Mouse (Mus musculus) kidney, embryonic 15.5 days (tissue): ENCODE data around the gene Pik3r6. TPM values are rescaled to one million over a fixed set of nuclear protein-coding genes. Genes with fewer than 3 reads are reported as not detected.
A peak's percentile ranks its signal among the peaks of the same experiment; 100 is the strongest.

Source experiments
- ATAC-seq: fragments of 200-750 bp; cut with Nextera tagmentation; replicated peaks from 2 replicates; pipeline ENCODE4 v1.8.0; 2017; ENCODE audit warnings: moderate TSS enrichment; ENCODE audit not compliant: low FRiP score
- H3K27ac ChIP-seq: fragments of 300-500 bp; sonication (generic); 2 replicates; pipeline ENCODE4 v1.5.1; 2015; ENCODE audit warnings: mild to moderate bottlenecking, inconsistent platforms
- H3K27me3 ChIP-seq: fragments of 300-500 bp; sonication (generic); 2 replicates; pipeline ENCODE4 v1.6.1; 2015; ENCODE audit warnings: inconsistent platforms
- H3K36me3 ChIP-seq: fragments of 300-500 bp; sonication (generic); 2 replicates; pipeline ENCODE4 v1.6.1; 2015; ENCODE audit warnings: inconsistent platforms
- H3K4me1 ChIP-seq: fragments of 300-500 bp; sonication (generic); 2 replicates; pipeline ENCODE4 v1.6.1; 2015; ENCODE audit warnings: inconsistent platforms
- H3K4me2 ChIP-seq: fragments of 300-500 bp; sonication (generic); 2 replicates; pipeline ENCODE4 v1.6.1; 2015; ENCODE audit warnings: moderate library complexity, mild to moderate bottlenecking, inconsistent platforms
- H3K4me3 ChIP-seq: fragments of 300-500 bp; sonication (generic); replicated peaks from 2 replicates; pipeline ENCODE4 v1.5.1; 2015; ENCODE audit warnings: mild to moderate bottlenecking, inconsistent platforms
- H3K9ac ChIP-seq: fragments of 300-500 bp; sonication (generic); 2 replicates; pipeline ENCODE4 v1.6.1; 2015; ENCODE audit warnings: mild to moderate bottlenecking, inconsistent platforms
- H3K9me3 ChIP-seq: fragments of 300-500 bp; sonication (generic); replicated peaks from 2 replicates; pipeline ENCODE4 v1.6.1; 2016; ENCODE audit warnings: inconsistent platforms
- WGBS: fragments of 180-500 bp; shearing (Covaris S2); methylation state at CpG from one replicate; pipeline ENCODE4 v1.1.7; 2015; ENCODE audit warnings: mixed read lengths; 5-methylcytosine and 5-hydroxymethylcytosine counted together
- polyA plus RNA-seq: library from polyadenylated mRNA; unstranded; fragments of >200 nt; fragmentation: Nextera tagmentation; extraction: Ambion mirVana; gene quantifications from 2 replicates; pipeline ENCODE4 v1.2.1, GENCODE M21; 2015

Gene Pik3r6
- polyA plus RNA-seq, 1 experiment from 2014 or later, result 5.6 TPM

DNA sequence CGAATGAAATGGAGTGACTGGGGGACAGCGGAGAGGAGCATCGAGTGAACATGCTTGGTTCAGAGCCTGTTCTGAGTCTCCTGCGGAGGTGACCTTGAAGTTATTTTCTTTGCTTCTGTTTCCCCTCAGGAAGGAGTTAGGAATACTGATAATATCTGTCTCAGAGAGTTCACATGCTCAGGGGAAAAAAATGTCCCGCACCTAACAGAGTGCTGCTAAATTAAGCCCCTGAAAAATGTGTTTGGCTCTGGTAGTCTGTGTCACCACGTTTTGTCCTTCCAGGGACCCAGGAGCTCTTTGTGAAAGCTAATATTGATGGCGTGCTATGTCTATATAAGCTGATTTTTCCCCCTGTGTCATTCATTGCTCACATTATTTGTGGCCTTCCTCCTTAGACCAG, 42.4 kb downstream of the Pik3r6 start:
- no peak overlapping the region for H3K9ac ChIP-seq

GRCm38 (mm10) chr11:68545682-68546222, 42.9 kb downstream of the Pik3r6 start:
- Histone ChIP-seq H3K4me2 (no peak overlapping the region), H3K27ac (0 out of 2 replicates have a peak overlapping the region, but pooled peaks have one; percentile 1), H3K9me3 (no peaks in the 10 kb centered on the region), H3K27me3 (no peaks in the 10 kb centered on the region), H3K9ac (no peak overlapping the region), H3K4me1 (peaks cover 13% of the 10 kb centered on the region), H3K4me3 (no peak overlapping the region), H3K36me3 (no peaks in the 10 kb centered on the region)
- ATAC-seq, result no peak
- WGBS, result 82% methylated on average over 8 of the region's 8 CpGs

More for the DNA sequence above, 42.4 kb downstream of the Pik3r6 start:
- no peaks in the 10 kb centered on the region for H3K9me3 ChIP-seq
- H3K36me3 ChIP-seq, result no peaks in the 10 kb centered on the region
- no peak for ATAC-seq
- H3K27me3 ChIP-seq, result no peaks in the 10 kb centered on the region
- WGBS, result 49% methylated on average over 7 of the region's 7 CpGs
- peaks cover 13% of the 10 kb centered on the region for H3K4me1 ChIP-seq
- no peak overlapping the region for H3K4me3 ChIP-seq
- H3K4me2 ChIP-seq, result no peak overlapping the region
- 0 out of 2 replicates have a peak overlapping the region, but pooled peaks have one; percentile 1 for H3K27ac ChIP-seq

GRCm38 (mm10) chr11:68547484-68547883, 44.7 kb downstream of the Pik3r6 start:
- H3K9me3 ChIP-seq, result no peaks in the 10 kb centered on the region
- no peak overlapping the region for H3K9ac ChIP-seq
- no peak overlapping the region for H3K4me3 ChIP-seq
- H3K27ac ChIP-seq, result no peak overlapping the region
- no peak for ATAC-seq
- no peaks in the 10 kb centered on the region for H3K27me3 ChIP-seq
- H3K36me3 ChIP-seq, result no peaks in the 10 kb centered on the region
- H3K4me1 ChIP-seq, result peaks cover 13% of the 10 kb centered on the region
- no peak overlapping the region for H3K4me2 ChIP-seq
- 59% methylated on average over 2 of the region's 2 CpGs for WGBS

- H3K27me3 ChIP-seq, result no peaks in the 10 kb centered on the region
- peaks cover 21% of the 10 kb centered on the region for H3K4me1 ChIP-seq
- 50% methylated on average over 3 of the region's 3 CpGs for WGBS
- no peak overlapping the region for H3K4me3 ChIP-seq
- H3K4me2 ChIP-seq, result no peak overlapping the region
- no peak for ATAC-seq
- H3K9ac ChIP-seq, result no peak overlapping the region
- H3K36me3 ChIP-seq, result no peaks in the 10 kb centered on the region
- H3K9me3 ChIP-seq, result no peaks in the 10 kb centered on the region
- H3K27ac ChIP-seq, result no peak overlapping the region
Observed at GRCm38 (mm10) chr11:68549597-68549996, 46.8 kb downstream of the Pik3r6 start.

DNA sequence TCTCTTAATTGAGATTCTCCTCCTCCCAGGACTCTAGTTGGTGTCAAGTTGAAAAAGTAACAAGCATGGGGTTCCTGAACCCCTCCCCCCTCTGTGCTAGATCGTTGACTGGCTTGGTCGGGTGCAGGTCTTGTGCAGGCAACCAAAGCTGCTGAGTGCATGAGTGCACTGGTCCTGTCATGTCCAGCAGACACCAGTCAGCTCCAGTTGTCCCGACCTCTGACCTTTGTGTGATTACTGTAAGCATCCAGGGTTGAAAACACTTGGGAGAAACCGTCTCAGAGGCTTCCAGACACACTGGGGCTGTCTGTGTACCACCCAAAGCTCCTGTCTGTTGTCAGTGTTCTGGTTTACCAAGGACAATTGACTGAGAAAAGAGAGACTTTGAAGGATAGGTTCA, 47.5 kb downstream of the Pik3r6 start:
- Histone ChIP-seq H3K4me1 (peaks cover 14% of the 10 kb centered on the region; the same call in 1 of the 2 replicates), H3K4me3 (no peak overlapping the region), H3K9ac (no peak overlapping the region), H3K9me3 (no peaks in the 10 kb centered on the region), H3K4me2 (no peak overlapping the region), H3K27me3 (no peaks in the 10 kb centered on the region; the same call in 1 of the 2 replicates), H3K36me3 (no peaks in the 10 kb centered on the region), H3K27ac (no peak overlapping the region)
- ATAC-seq, result no peak
- 47% methylated on average over 4 of the region's 4 CpGs for WGBS

DNA sequence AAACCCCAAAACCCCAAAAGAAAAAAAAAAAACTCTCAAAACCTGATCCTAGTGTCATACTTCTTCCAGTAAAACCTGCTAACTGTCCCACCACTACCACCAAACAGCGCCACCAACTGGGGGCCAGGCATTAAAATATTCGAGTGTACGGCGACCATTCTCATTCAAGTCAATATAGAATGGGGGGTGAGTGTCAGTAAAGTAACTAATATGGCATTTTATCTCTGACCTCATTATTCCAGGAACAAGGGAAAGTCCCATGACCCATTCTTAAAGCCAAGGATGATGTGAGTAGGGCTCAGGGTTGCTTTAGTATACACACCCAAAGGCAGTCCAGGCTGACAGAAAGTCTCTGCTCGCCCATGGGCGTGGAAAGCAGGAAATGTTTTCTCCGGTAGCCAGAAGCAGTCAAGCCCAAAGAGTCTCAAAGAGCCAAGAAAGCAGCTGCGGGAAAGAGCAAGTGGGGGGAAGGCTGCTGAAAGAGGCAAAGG, 51.2 kb downstream of the Pik3r6 start:
- H3K4me2 ChIP-seq, result no peak overlapping the region
- no peak for ATAC-seq
- no peak overlapping the region for H3K27ac ChIP-seq
- no peak overlapping the region for H3K4me3 ChIP-seq
- no peak overlapping the region for H3K9ac ChIP-seq
- WGBS, result 38% methylated on average over 8 of the region's 8 CpGs
- peaks cover 16% of the 10 kb centered on the region; the same call in 1 of the 2 replicates for H3K4me1 ChIP-seq
- H3K36me3 ChIP-seq, result no peaks in the 10 kb centered on the region
- no peaks in the 10 kb centered on the region for H3K9me3 ChIP-seq
- no peaks in the 10 kb centered on the region; the same call in 1 of the 2 replicates for H3K27me3 ChIP-seq

- peak within 1 kb of the TSS; percentile 62 for H3K4me2 ChIP-seq
- H3K4me3 ChIP-seq, result peak within 1 kb of the TSS; percentile 45
- WGBS, result 7% methylated on average over 37 of the region's 37 CpGs
- H3K27me3 ChIP-seq, result no peaks in the 10 kb centered on the region; the same call in 1 of the 2 replicates
- peaks cover 16% of the 10 kb centered on the region; the same call in 1 of the 2 replicates for H3K4me1 ChIP-seq
- H3K27ac ChIP-seq, result no peak within 1 kb of the TSS
- H3K9me3 ChIP-seq, result no peaks in the 10 kb centered on the region
- H3K36me3 ChIP-seq, result no peaks in the 10 kb centered on the region
- H3K9ac ChIP-seq, result peak within 1 kb of the TSS; percentile 33
- peak; percentile 54 for ATAC-seq
Observed at GRCm38 (mm10) chr11:68555918-68556584, 53.2 kb downstream of the Pik3r6 start, which contains the start of gene Mfsd6l. Mfsd6l (plus strand) TSS chr11:68556186.

GRCm38 (mm10) chr11:68559546-68559945, 56.7 kb downstream of the Pik3r6 start:
- no peak overlapping the region for H3K9ac ChIP-seq
- WGBS, result 42% methylated on average over 1 of the region's 1 CpGs

DNA sequence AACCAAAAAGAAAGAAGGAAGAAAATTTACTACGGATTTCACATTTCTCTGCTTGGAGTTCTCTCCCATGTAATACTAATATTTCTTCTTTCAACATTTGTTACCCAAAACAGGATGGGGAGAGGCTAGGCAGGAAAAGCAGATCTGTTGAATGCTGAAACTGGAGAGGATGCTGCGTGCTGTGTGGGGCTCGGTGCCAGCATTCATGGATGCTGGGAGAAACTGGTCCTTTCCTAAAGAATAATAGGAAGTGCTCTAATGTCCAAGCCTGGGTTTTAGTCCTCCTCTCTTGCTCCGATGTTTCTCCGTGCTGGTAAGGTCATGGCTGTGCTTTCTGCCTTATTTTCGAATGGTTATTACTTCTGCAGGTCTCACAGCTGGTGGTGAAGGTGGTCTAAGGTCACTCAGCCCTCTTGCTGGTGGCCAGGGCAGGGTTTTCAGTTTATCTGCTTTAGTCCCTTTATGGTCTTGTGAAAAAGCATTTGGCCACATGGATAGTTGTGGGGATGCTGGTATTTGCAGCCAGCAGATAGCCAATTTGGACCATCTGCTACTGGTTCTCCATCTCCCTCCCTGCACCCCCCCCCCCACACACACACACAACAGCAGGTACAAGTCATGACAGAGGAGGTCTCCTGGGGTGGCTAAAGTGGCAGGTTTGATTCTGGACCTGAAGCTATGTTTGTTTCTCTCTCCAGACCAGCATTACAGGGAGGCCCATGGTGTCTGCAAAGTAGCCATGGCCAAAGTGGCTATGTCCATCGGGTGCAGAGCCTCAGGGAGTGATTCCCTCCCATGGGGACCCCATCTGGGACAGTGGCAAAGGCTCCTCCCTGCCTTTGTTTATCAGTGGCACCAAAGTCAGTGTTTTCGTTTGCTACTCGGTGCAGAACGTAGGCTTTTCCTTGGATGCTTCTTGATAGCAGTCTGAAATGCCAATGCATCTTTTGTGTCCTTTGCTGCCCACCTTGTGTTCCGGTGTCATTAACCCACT, 59.4 kb downstream of the Pik3r6 start:
- Histone ChIP-seq H3K9ac (no peak overlapping the region), H3K36me3 (no peaks in the 10 kb centered on the region), H3K4me3 (no peak overlapping the region), H3K4me1 (0 out of 2 replicates have a peak, but pooled peaks cover 5% of the 10 kb centered on the region), H3K27me3 (no peaks in the 10 kb centered on the region), H3K27ac (no peak overlapping the region), H3K9me3 (no peaks in the 10 kb centered on the region), H3K4me2 (no peak overlapping the region)
- ATAC-seq, result no peak
- WGBS, result 71% methylated on average over 11 of the region's 11 CpGs

More at GRCm38 (mm10) chr11:68559546-68559945, 56.7 kb downstream of the Pik3r6 start:
- H3K27ac ChIP-seq, result no peak overlapping the region
- ATAC-seq, result no peak
- H3K36me3 ChIP-seq, result no peaks in the 10 kb centered on the region
- no peaks in the 10 kb centered on the region for H3K9me3 ChIP-seq
- H3K4me3 ChIP-seq, result no peak overlapping the region
- peaks cover 5% of the 10 kb centered on the region; the same call in 1 of the 2 replicates for H3K4me1 ChIP-seq
- no peaks in the 10 kb centered on the region; the same call in 1 of the 2 replicates for H3K27me3 ChIP-seq
- H3K4me2 ChIP-seq, result no peak overlapping the region

- no peak overlapping the region for H3K4me2 ChIP-seq
- H3K4me1 ChIP-seq, result 0 out of 2 replicates have a peak, but pooled peaks cover 5% of the 10 kb centered on the region
- H3K9ac ChIP-seq, result no peak overlapping the region
- no peaks in the 10 kb centered on the region for H3K27me3 ChIP-seq
- 77% methylated on average over 13 of the region's 13 CpGs for WGBS
- ATAC-seq, result no peak
- no peaks in the 10 kb centered on the region for H3K9me3 ChIP-seq
- H3K4me3 ChIP-seq, result no peak overlapping the region
- H3K36me3 ChIP-seq, result no peaks in the 10 kb centered on the region
- H3K27ac ChIP-seq, result no peak overlapping the region
Observed at GRCm38 (mm10) chr11:68564356-68565031, 61.7 kb downstream of the Pik3r6 start.

DNA sequence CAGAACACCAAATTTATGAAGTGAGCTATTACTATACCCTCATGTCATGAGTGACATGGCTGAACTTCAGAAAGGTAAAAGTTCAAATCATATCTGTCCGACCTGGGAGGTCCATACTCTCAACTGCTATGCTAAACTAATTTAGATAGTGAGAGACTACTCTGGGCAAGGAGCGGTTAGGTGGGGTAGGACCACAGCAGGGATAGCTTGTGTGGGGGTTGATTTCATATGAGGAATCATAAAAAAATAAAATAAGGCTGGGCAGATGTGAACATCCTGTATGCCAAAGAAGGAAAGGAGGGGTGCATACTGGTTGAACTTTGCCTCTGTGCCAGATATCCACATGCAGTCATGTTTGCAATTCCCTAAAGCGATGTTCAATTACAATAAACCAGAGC, 62.2 kb downstream of the Pik3r6 start:
- H3K9me3 ChIP-seq, result no peaks in the 10 kb centered on the region
- 86% methylated on average over 3 of the region's 3 CpGs for WGBS
- H3K9ac ChIP-seq, result no peak overlapping the region
- H3K27me3 ChIP-seq, result no peaks in the 10 kb centered on the region
- 0 out of 2 replicates have a peak, but pooled peaks cover 5% of the 10 kb centered on the region for H3K4me1 ChIP-seq
- H3K36me3 ChIP-seq, result no peaks in the 10 kb centered on the region
- no peak for ATAC-seq
- no peak overlapping the region for H3K4me3 ChIP-seq
- no peak overlapping the region for H3K4me2 ChIP-seq
- H3K27ac ChIP-seq, result no peak overlapping the region
